Mouse (Mus musculus) left cerebral cortex, postnatal 14 days (tissue): ENCODE results near the gene Kdm4a. TPM values are rescaled to one million over a fixed set of nuclear protein-coding genes. Genes with fewer than 3 reads are reported as not detected.

Source experiments
- microRNA-seq, 2 experiments: library from miRNA; unstranded; fragments of <30 nt; microRNA quantifications; one replicate each; pipeline ENCODE4 v1.2.0; 2022
- total RNA-seq, 2 experiments: library from RNA; stranded (reverse); gene quantifications; 2 replicates each; pipeline ENCODE4 v1.2.3; 2021

Kdm4a gene
- total RNA-seq, 2 experiments from 2014 or later = 46.2 to 49.5 TPM

Small RNAs within 50 kb of the gene (microRNA-seq; reads per million reads assigned to microRNA genes)
- gene Mir7226 = 1.6 to 2.4 reads per million in 2 experiments

Other genes with a start within 250 kb of the Kdm4a start
- gene St3gal3, start 45.1 kb downstream of the Kdm4a start, total RNA-seq = 10 to 100 TPM; 41.4 to 45.3 TPM
- gene Ptprf, start 111.4 kb upstream of the Kdm4a start, total RNA-seq = 100 to 1,000 TPM; 168 to 174 TPM
- gene Szt2, start 229.2 kb upstream of the Kdm4a start, total RNA-seq = 10 to 100 TPM; 36.3 to 38.6 TPM
- gene Med8, start 229.3 kb upstream of the Kdm4a start, total RNA-seq = 10 to 100 TPM; 63.9 to 70.0 TPM
- 10 to 100 TPM; 21.4 to 22.4 TPM for gene Elovl1, start 248.1 kb upstream of the Kdm4a start, total RNA-seq